Mouse (Mus musculus) embryonic facial prominence, embryonic 14.5 days (tissue): ENCODE data around the gene Pard3b. TPM values are rescaled to one million over a fixed set of nuclear protein-coding genes. Genes with fewer than 3 reads are reported as not detected.

Source experiments
- ATAC-seq: fragments of 200-750 bp; cut with Nextera tagmentation; 2 replicates; pipeline ENCODE4 v1.8.0; 2017; ENCODE audit warnings: low read depth, moderate number of reproducible peaks, moderate TSS enrichment
- DNase-seq: peaks from one replicate; pipeline ENCODE4 v3.0.0-alpha.2; 2015; ENCODE audit warnings: low spot score
- H3K27ac ChIP-seq: fragments of 300-500 bp; sonication (generic); replicated peaks from 2 replicates; pipeline ENCODE4 v1.5.1; 2014; ENCODE audit warnings: low read depth, mild to moderate bottlenecking, low read length, moderate library complexity
- H3K27me3 ChIP-seq: fragments of 300-500 bp; sonication (generic); replicated peaks from 2 replicates; pipeline ENCODE4 v1.6.1; 2014; ENCODE audit warnings: low read length; ENCODE audit not compliant: control insufficient read depth, insufficient read depth
- H3K36me3 ChIP-seq: fragments of 300-500 bp; sonication (generic); 2 replicates; pipeline ENCODE4 v1.6.1; 2014; ENCODE audit warnings: low read length, mixed read lengths; ENCODE audit not compliant: control insufficient read depth, insufficient read depth
- H3K4me1 ChIP-seq: fragments of 300-500 bp; sonication (generic); 2 replicates; pipeline ENCODE4 v1.6.1; 2014; ENCODE audit warnings: antibody characterized with exemption, low read length; ENCODE audit not compliant: control insufficient read depth, insufficient read depth
- H3K4me2 ChIP-seq: fragments of 300-500 bp; sonication (generic); 2 replicates; pipeline ENCODE4 v1.6.1; 2014; ENCODE audit warnings: low read depth, mild to moderate bottlenecking, low read length, moderate library complexity, mixed read lengths
- H3K4me3 ChIP-seq: fragments of 300-500 bp; sonication (generic); 2 replicates; pipeline ENCODE4 v1.5.1; 2014; ENCODE audit warnings: low read depth, mild to moderate bottlenecking, low read length
- H3K9ac ChIP-seq: fragments of 300-500 bp; sonication (generic); 2 replicates; pipeline ENCODE4 v1.6.1; 2014; ENCODE audit warnings: low read depth, mild to moderate bottlenecking, low read length, moderate library complexity, mixed read lengths
- H3K9me3 ChIP-seq: fragments of 300-500 bp; sonication (generic); 2 replicates; pipeline ENCODE4 v1.6.1; 2016; ENCODE audit warnings: low read length; ENCODE audit not compliant: control insufficient read depth
- WGBS: fragments of 180-500 bp; shearing (Covaris S2); extraction: QIAGEN DNeasy Blood & Tissue Kit; methylation state at CpG from one replicate; pipeline ENCODE4 v1.1.7; 2014; 5-methylcytosine and 5-hydroxymethylcytosine counted together
- polyA plus RNA-seq: library from polyadenylated mRNA; unstranded; fragments of >200 nt; fragmentation: Nextera tagmentation; extraction: Ambion mirVana; gene quantifications from 2 replicates; pipeline ENCODE4 v1.2.1, GENCODE M21; 2014

The Pard3b gene
- polyA plus RNA-seq, 1 experiment from 2014 or later = 17.6 TPM

DNA sequence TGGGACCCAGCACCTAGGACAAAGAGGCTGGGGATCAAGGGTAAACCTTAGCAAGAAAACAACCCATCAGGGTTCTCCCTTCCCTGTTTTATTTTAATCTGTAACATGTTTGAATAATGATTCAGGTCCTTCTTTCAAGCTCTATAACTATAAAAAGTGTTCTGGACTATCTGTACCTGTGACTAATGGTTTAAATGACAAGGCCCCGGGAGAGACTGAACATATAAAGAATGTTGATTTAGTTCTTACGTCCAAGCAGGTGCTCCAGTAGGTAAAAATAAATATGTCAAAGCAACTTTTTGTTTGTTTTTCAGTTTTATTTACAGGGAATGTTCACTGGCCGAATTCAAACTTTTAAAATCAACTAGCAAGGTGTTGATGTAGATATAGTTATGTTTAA lies 544.0 kb downstream of the Pard3b start:
- WGBS = 71% methylated on average over 3 of the region's 3 CpGs
- no peak for ATAC-seq
- H3K4me3 ChIP-seq = no peak overlapping the region

GRCm38 (mm10) chr1:62190786-62191185 lies 552.2 kb downstream of the Pard3b start:
- Histone ChIP-seq H3K9ac (no peak overlapping the region), H3K9me3 (no peaks in the 10 kb centered on the region), H3K36me3 (no peaks in the 10 kb centered on the region), H3K4me1 (no peaks in the 10 kb centered on the region), H3K27me3 (no peaks in the 10 kb centered on the region), H3K27ac (no peak overlapping the region), H3K4me3 (no peak overlapping the region), H3K4me2 (no peak overlapping the region)
- ATAC-seq = no peak
- no peak for DNase-seq
- 46% methylated on average over 1 of the region's 1 CpGs for WGBS

More for the DNA sequence above, 544.0 kb downstream of the Pard3b start:
- Histone ChIP-seq H3K4me2 (no peak overlapping the region), H3K9ac (no peak overlapping the region), H3K36me3 (no peaks in the 10 kb centered on the region), H3K27me3 (no peaks in the 10 kb centered on the region), H3K4me1 (no peaks in the 10 kb centered on the region), H3K27ac (no peak overlapping the region), H3K9me3 (no peaks in the 10 kb centered on the region)
- DNase-seq = no peak

- H3K4me2 ChIP-seq = no peak overlapping the region
- 52% methylated on average over 8 of the region's 8 CpGs for WGBS
- no peaks in the 10 kb centered on the region for H3K36me3 ChIP-seq
- H3K27me3 ChIP-seq = no peaks in the 10 kb centered on the region
- no peaks in the 10 kb centered on the region for H3K4me1 ChIP-seq
- ATAC-seq = no peak
- no peak overlapping the region for H3K9ac ChIP-seq
- no peak overlapping the region for H3K4me3 ChIP-seq
- H3K9me3 ChIP-seq = no peaks in the 10 kb centered on the region
- no peak overlapping the region for H3K27ac ChIP-seq
- DNase-seq = no peak
These were observed 558.9 kb downstream of the Pard3b start for GRCm38 (mm10) chr1:62197515-62197914.

- DNase-seq (no peak), ATAC-seq (no peak)
- WGBS = 57% methylated on average over 1 of the region's 1 CpGs
- Histone ChIP-seq H3K27ac (no peak overlapping the region), H3K9ac (no peak overlapping the region), H3K4me2 (no peak overlapping the region), H3K27me3 (no peaks in the 10 kb centered on the region), H3K4me1 (no peaks in the 10 kb centered on the region), H3K36me3 (no peaks in the 10 kb centered on the region), H3K9me3 (no peaks in the 10 kb centered on the region), H3K4me3 (no peak overlapping the region)
These were observed 562.3 kb downstream of the Pard3b start for GRCm38 (mm10) chr1:62200919-62201318.

DNA sequence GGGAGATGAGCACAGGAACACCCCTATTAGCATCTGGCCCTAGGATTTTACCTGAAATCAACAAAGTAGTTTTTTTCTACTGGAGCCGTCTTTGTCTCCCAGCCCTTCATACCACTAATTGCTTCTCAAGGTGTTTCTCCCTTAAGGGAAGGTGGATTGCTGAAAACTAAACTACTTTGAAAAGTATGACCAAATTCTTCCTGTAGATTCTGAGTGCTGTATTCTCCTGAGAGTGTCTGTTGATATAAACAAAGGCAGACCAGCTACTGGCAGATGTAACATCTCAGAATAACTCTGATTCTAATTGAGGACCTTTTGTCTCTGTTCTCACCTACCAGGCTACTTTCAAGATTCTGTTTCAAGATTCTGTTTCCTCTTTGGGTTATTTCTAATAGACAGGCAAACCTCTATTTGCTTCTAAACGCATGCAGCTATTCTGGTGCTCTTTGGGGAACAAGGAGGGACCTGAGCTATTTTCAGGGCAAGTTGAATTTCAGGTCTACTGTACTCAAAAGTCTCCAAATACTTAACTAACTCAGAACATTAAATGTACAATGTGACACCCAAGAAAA lies 563.1 kb downstream of the Pard3b start:
- Histone ChIP-seq H3K27ac (no peak overlapping the region), H3K4me2 (no peak overlapping the region), H3K4me3 (no peak overlapping the region), H3K9ac (no peak overlapping the region), H3K36me3 (no peaks in the 10 kb centered on the region), H3K9me3 (no peaks in the 10 kb centered on the region), H3K4me1 (no peaks in the 10 kb centered on the region), H3K27me3 (no peaks in the 10 kb centered on the region)
- no peak for ATAC-seq
- no peak for DNase-seq
- 50% methylated on average over 2 of the region's 2 CpGs for WGBS

DNA sequence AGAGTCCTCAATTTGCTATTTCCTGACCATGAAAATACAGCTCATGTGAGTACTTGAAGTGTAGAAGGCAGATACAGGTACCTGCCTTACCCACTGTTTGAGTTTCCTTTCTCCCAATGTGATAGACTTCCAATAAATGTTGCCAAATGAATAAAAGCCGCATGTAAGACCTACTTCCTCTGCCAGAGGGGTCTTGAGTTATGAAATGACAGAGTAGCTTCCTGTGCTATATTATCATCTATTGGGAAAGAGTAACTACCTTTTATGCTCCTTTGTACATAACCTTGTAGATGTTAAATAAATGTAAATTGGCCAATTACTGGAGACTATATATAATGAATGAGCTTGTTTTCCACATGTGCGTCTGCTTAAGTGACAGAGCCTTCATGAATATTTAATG lies 574.7 kb downstream of the Pard3b start:
- H3K27me3 ChIP-seq = no peaks in the 10 kb centered on the region
- no peak overlapping the region for H3K4me3 ChIP-seq
- 83% methylated on average over 2 of the region's 2 CpGs for WGBS
- no peak overlapping the region for H3K4me2 ChIP-seq
- H3K9me3 ChIP-seq = no peaks in the 10 kb centered on the region
- no peak overlapping the region for H3K9ac ChIP-seq
- ATAC-seq (no peak), DNase-seq (no peak)
- no peaks in the 10 kb centered on the region; the same call in 1 of the 2 replicates for H3K4me1 ChIP-seq
- no peak overlapping the region for H3K27ac ChIP-seq
- no peaks in the 10 kb centered on the region for H3K36me3 ChIP-seq

- Histone ChIP-seq H3K9ac (no peak overlapping the region), H3K9me3 (no peaks in the 10 kb centered on the region), H3K4me1 (no peaks in the 10 kb centered on the region; the same call in 1 of the 2 replicates), H3K27ac (no peak overlapping the region), H3K4me2 (no peak overlapping the region), H3K27me3 (no peaks in the 10 kb centered on the region), H3K4me3 (no peak overlapping the region), H3K36me3 (no peaks in the 10 kb centered on the region)
- ATAC-seq (no peak), DNase-seq (peak; percentile 25)
- WGBS = 55% methylated on average over 2 of the region's 2 CpGs
These were observed 577.2 kb downstream of the Pard3b start for GRCm38 (mm10) chr1:62215842-62216241.

- H3K27ac ChIP-seq = no peak overlapping the region
- H3K36me3 ChIP-seq = no peaks in the 10 kb centered on the region
- no peak for ATAC-seq
- no peak overlapping the region for H3K4me2 ChIP-seq
- no peaks in the 10 kb centered on the region for H3K27me3 ChIP-seq
- 75% methylated on average over 4 of the region's 4 CpGs for WGBS
- H3K4me1 ChIP-seq = no peaks in the 10 kb centered on the region; the same call in 1 of the 2 replicates
- no peak overlapping the region for H3K9ac ChIP-seq
- no peak overlapping the region for H3K4me3 ChIP-seq
- no peaks in the 10 kb centered on the region for H3K9me3 ChIP-seq
- no peak for DNase-seq
These were observed 577.9 kb downstream of the Pard3b start for GRCm38 (mm10) chr1:62216568-62216967.

- Histone ChIP-seq H3K27me3 (no peaks in the 10 kb centered on the region), H3K36me3 (no peaks in the 10 kb centered on the region), H3K4me3 (no peak overlapping the region), H3K4me2 (no peak overlapping the region), H3K27ac (no peak overlapping the region), H3K9ac (no peak overlapping the region), H3K4me1 (no peaks in the 10 kb centered on the region), H3K9me3 (no peaks in the 10 kb centered on the region)
- ATAC-seq (no peak), DNase-seq (no peak)
- WGBS = 81% methylated on average over 5 of the region's 5 CpGs
These were observed 590.5 kb downstream of the Pard3b start for GRCm38 (mm10) chr1:62229129-62229528.
